Mouse (Mus musculus) liver, adult 2 months (tissue): ENCODE results near the gene Gm45713. TPM values are rescaled to one million over a fixed set of nuclear protein-coding genes. Genes with fewer than 3 reads are reported as not detected.
"Not testable (repeated sequence)": the region's sequence is repeated elsewhere in the genome, so short reads cannot be mapped to it uniquely, and the experiment has no call there.

Experiments used
- DNase-seq: peaks from one replicate; pipeline ENCODE4 v3.0.0-alpha.2; 2011; ENCODE audit warnings: low read depth, low spot score; ENCODE audit errors: extremely low read depth
- H3K27ac ChIP-seq: fragments of 200-500 bp; replicated peaks from 2 replicates; pipeline ENCODE4 v1.5.1; 2012; ENCODE audit warnings: low read depth, mild to moderate bottlenecking, control low read depth, inconsistent platforms, low read length; ENCODE audit not compliant: insufficient read depth
- H3K27me3 ChIP-seq: fragments of 200-500 bp; 2 replicates; pipeline ENCODE4 v1.6.1; 2012; ENCODE audit warnings: mild to moderate bottlenecking, moderate library complexity, low read length, inconsistent platforms; ENCODE audit not compliant: control insufficient read depth, insufficient read depth
- H3K36me3 ChIP-seq: fragments of 200-500 bp; 2 replicates; pipeline ENCODE4 v1.6.1; 2012; ENCODE audit warnings: low read length, inconsistent platforms; ENCODE audit not compliant: control insufficient read depth, insufficient read depth
- H3K4me1 ChIP-seq: fragments of 200-500 bp; 2 replicates; pipeline ENCODE4 v1.6.1; 2011; ENCODE audit warnings: low read length; ENCODE audit not compliant: control insufficient read depth, insufficient read depth
- H3K4me3 ChIP-seq: fragments of 200-500 bp; 2 replicates; pipeline ENCODE4 v1.5.1; 2011; ENCODE audit warnings: low read depth, mild to moderate bottlenecking, control low read depth, low read length, moderate library complexity; ENCODE audit not compliant: insufficient read depth
- H3K79me2 ChIP-seq: fragments of 200-500 bp; 2 replicates; pipeline ENCODE4 v1.6.1; 2012; ENCODE audit warnings: inconsistent platforms, mild to moderate bottlenecking, low read length, moderate library complexity; ENCODE audit not compliant: control insufficient read depth, insufficient read depth
- H3K9ac ChIP-seq: fragments of 200-500 bp; 2 replicates; pipeline ENCODE4 v1.6.1; 2012; ENCODE audit warnings: low read depth, mild to moderate bottlenecking, control low read depth, inconsistent platforms, low read length
- CTCF ChIP-seq: fragments of 200-500 bp; IDR thresholded peaks from 2 replicates; pipeline ENCODE4 v1.5.1; 2011; ENCODE audit warnings: low read depth, low read length, control low read depth
- POLR2A ChIP-seq: fragments of 200-500 bp; IDR thresholded peaks from 2 replicates; pipeline ENCODE4 v1.6.1; 2011; ENCODE audit warnings: low read length, control low read depth; ENCODE audit not compliant: insufficient read depth; ENCODE audit errors: extremely low read depth
- WGBS: fragments of 180-500 bp; shearing (Covaris S2); methylation state at CpG from one replicate; pipeline ENCODE4 v1.1.7; 2018; 5-methylcytosine and 5-hydroxymethylcytosine counted together
- polyA plus RNA-seq: library from polyadenylated mRNA; depleted of rRNA; stranded (reverse); fragments of >200 nt; gene quantifications from 2 replicates; pipeline ENCODE4 v1.2.3, GENCODE M21; 2012
- total RNA-seq: library from RNA; depleted of rRNA; stranded (reverse); fragments of >200 nt; gene quantifications from 2 replicates; pipeline ENCODE4 v1.2.3, GENCODE M21; 2014

Gene Gm45713
- total and polyA plus RNA-seq, 2 experiments = not detected

DNA sequence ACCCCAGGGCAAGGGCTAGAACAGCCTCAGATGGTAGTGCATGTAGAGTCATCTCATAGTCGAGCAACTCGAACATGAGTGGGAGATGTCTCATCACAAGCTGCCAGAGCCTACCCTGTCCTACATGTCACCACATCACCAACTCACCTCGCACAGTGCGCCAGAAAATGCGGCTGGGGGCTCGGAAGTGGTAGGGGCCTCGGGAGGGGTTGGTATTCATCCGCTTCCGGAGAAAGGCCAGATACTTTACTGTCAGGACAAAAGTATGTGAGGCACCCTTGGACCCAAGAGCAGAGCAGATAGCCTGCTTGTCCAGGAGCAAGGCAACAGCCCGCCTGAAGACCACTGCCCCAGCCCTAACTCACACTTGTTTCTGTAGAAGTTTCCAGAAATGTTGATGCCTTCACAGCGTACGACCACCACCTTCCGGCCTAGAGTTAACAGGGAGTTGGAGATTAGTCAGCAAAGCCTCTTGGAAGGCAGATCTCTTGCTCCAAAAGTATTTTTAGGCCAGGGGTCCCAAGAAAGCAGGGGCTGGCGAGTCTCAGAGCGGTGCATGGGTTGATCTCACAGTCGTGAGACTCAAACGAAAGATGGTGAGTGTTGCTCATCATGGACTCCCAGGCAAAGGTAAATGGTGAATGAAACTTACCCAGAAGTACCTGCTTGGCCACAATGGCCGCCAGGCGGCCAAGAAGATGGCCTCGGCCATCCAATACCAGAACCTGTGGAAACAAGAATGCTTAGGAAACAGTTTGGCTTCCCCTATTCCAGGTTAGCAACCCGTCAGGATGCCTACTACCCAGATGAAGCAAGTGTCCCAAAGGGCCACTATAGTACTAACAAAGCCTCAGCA, 9.0 kb downstream of the Gm45713 start:
- no peak for DNase-seq
- WGBS = 31% methylated on average over 21 of the region's 21 CpGs
- H3K27ac ChIP-seq = peak overlapping the region; percentile 22; the same call in 1 of the 2 replicates
- peak overlapping the region; percentile 95 for H3K9ac ChIP-seq
- no peaks in the 10 kb centered on the region for H3K27me3 ChIP-seq
- TF ChIP-seq POLR2A (no peak), CTCF (peak; percentile 11; the same call in 1 of the 2 replicates)
- H3K4me3 ChIP-seq = peak overlapping the region; percentile 90; the same call in 1 of the 2 replicates
- peaks cover 11% of the 10 kb centered on the region; the same call in 1 of the 2 replicates for H3K79me2 ChIP-seq
- peaks cover 41% of the 10 kb centered on the region for H3K4me1 ChIP-seq
- H3K36me3 ChIP-seq = peaks cover 25% of the 10 kb centered on the region; the same call in 1 of the 2 replicates

DNA sequence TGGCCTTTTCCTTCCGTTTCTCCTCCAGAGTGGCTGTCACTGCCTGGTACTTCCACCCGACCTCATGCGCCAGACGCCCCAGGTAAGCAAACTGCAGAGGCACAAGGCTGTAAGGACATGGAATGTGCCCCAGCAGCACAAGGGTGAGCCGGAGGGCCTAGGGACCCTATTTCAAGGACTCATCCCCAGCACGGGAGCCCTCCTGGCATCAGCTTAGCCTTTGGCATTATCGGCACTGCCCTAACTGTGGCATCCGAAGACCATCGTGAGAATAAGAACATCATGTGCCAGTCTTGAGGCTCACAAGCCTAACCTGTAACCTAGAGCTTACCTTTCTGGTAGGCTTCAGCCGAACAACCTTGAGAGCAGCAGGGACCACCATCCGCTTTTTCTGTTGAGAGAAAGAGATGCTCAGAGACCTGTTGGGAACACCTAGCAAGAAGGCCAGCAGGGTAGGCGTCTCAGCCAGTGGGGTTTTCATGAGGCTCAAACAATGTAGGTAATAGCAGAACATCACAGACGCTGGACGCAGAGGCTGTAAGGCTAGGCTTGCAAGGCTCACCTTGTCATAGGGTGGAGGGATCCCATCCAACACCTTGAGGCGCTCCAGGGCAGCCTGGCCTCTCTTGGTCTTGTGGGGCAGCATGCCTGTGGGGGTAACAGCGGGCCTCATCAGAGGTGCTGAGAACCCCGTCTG, 9.7 kb downstream of the Gm45713 start:
- no peak for DNase-seq
- peak overlapping the region; percentile 95 for H3K9ac ChIP-seq
- H3K4me3 ChIP-seq = no peak overlapping the region
- TF ChIP-seq POLR2A (no peak), CTCF (no peak)
- peaks cover 35% of the 10 kb centered on the region for H3K4me1 ChIP-seq
- H3K79me2 ChIP-seq = peaks cover 11% of the 10 kb centered on the region; the same call in 1 of the 2 replicates
- WGBS = 78% methylated on average over 17 of the region's 17 CpGs
- peaks cover 29% of the 10 kb centered on the region; the same call in 1 of the 2 replicates for H3K36me3 ChIP-seq
- no peak overlapping the region for H3K27ac ChIP-seq
- no peaks in the 10 kb centered on the region for H3K27me3 ChIP-seq

DNA sequence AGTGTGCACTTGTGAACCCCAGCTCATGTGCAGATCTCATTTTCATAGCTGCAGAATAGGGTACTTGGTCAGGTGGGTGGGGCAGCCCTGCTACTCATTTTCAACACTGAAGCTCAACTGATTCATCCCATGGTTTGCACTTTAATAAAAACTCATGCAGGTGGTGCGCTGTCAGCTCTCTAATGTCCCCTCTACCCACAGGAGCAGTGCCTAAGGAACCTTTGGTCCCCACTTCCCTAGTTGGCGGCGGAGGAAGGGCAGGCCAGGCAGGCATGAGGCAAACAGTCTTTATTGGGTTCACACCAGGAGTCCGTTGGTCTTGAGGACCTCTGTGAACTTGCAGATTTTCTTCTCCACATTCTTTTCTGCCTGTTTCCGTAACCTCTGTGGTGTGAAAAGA, 10.4 kb downstream of the Gm45713 start:
- 86% methylated on average over 5 of the region's 5 CpGs for WGBS
- Histone ChIP-seq H3K4me1 (peaks cover 31% of the 10 kb centered on the region), H3K36me3 (peaks cover 30% of the 10 kb centered on the region; the same call in 1 of the 2 replicates), H3K79me2 (peaks cover 11% of the 10 kb centered on the region; the same call in 1 of the 2 replicates)
- not testable (repeated sequence) for H3K4me3 ChIP-seq, H3K9ac ChIP-seq, H3K27me3 ChIP-seq, H3K27ac ChIP-seq, DNase-seq

DNA sequence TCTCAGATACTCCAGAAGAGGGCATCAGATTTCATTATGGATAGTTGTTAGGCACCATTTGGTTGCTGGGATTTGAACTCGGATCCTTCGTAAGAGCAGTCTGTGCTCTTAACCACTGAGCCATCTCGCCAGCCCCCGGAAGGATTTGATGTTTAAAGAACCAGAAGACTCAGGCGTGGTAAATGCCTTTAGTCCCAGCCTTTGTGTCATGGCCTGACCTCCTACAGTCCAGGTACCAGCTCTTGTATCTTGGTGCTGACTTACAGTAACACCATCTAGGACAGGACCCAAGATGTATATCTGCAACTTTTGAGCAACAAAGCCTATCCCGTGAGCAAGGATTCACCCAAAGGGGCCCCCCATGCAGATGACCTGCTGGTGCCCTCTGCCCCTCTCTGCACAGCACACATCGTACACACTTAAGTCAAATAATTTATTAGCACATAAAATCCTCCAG, 10.9 kb downstream of the Gm45713 start:
- H3K79me2 ChIP-seq = peaks cover 11% of the 10 kb centered on the region; the same call in 1 of the 2 replicates
- H3K9ac ChIP-seq = no peak overlapping the region
- no peaks in the 10 kb centered on the region for H3K27me3 ChIP-seq
- H3K4me3 ChIP-seq = no peak overlapping the region
- DNase-seq = peak; percentile 39
- WGBS = 60% methylated on average over 7 of the region's 7 CpGs
- H3K4me1 ChIP-seq = peaks cover 30% of the 10 kb centered on the region
- no peak overlapping the region; the same call in 1 of the 2 replicates for H3K27ac ChIP-seq
- peaks cover 30% of the 10 kb centered on the region; the same call in 1 of the 2 replicates for H3K36me3 ChIP-seq
- TF ChIP-seq POLR2A (no peak), CTCF (no peak)

DNA sequence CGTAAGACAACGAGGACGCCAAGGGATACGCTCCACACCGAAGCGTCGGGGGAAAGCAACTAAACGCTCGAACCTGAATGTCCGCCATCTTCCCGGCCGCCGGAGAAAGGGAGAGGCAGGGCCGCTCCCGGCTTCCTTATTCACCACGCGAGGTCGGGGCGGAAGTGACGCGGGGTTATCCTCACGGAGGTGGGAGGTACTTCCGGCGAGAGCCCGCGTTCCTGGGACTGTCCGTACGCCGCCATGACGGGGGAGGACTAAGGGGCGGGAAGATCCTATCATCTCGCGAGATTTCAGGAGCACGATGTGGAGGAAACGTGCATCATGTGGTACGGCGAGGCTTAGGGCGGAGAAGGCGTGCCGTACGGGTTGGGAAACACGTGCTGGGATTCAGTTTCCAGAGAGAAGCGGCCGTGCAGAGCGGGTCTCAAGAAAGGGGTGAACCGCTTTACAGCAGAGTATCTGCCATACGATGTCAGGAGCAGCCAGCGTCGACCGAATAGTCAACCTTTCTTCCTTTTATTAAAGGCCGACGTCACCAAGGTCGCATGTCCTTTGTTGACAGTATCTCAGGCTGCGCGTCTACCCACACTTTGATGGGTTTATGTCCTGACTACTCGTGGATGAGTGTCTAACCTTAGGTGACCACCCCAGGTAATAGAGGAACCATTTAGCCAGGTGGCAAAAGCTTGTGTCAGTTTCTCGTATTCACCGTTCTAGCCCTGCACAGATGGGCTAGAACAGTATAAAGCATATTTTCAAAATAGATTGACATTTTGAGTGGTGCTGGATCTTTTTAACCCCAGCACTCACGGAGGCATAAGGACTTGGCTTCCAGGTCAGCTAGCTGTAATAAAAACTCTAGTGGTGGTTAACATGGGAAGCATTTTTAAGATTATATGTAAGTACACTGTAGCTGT, 11.5 kb downstream of the Gm45713 start, which contains the start of gene Rps11:
TSS of gene Rps11 (minus strand) at position 216 of the 920 bp plus-strand sequence.
- Histone ChIP-seq H3K27me3 (no peaks in the 10 kb centered on the region), H3K9ac (peak within 1 kb of the TSS; percentile 85), H3K27ac (peak within 1 kb of the TSS; percentile 75), H3K79me2 (peaks cover 11% of the 10 kb centered on the region; the same call in 1 of the 2 replicates), H3K4me3 (peak within 1 kb of the TSS; percentile 79), H3K36me3 (peaks cover 30% of the 10 kb centered on the region; the same call in 1 of the 2 replicates), H3K4me1 (peaks cover 26% of the 10 kb centered on the region)
- WGBS = 3% methylated on average over 59 of the region's 59 CpGs
- peak; percentile 96 for DNase-seq
- TF ChIP-seq POLR2A (peak; percentile 63; the same call in 1 of the 2 replicates), CTCF (no peak)
